Mouse (Mus musculus) MEL (cell line): ENCODE data around the gene Cenpu.

Experiments used
- CTCF ChIP-seq, 3 experiments: IDR thresholded peaks in 2 of 3; conservative IDR thresholded peaks in 1 of 3; 2 replicates each; pipeline ENCODE4 v1.5.1; 2011 to 2012; ENCODE audit warnings: low read length in 3 of 3, low read depth in 2 of 3, mild to moderate bottlenecking in 2 of 3, improper control_type of control experiment in 1 of 3, inconsistent platforms in 1 of 3, mixed read lengths in 1 of 3, moderate library complexity in 1 of 3; ENCODE audit not compliant: control insufficient read depth in 1 of 3, insufficient read depth in 1 of 3, poor library complexity in 1 of 3, severe bottlenecking in 1 of 3
- ETS1 ChIP-seq: IDR thresholded peaks from 2 replicates; pipeline ENCODE4 v1.6.1; 2012; ENCODE audit warnings: low read depth, mild to moderate bottlenecking, inconsistent platforms, low read length, improper control_type of control experiment, moderate library complexity
- NRF1 ChIP-seq: IDR thresholded peaks from 2 replicates; pipeline ENCODE4 v1.6.1; 2014; ENCODE audit warnings: low read depth, mild to moderate bottlenecking, inconsistent platforms, low read length, improper control_type of control experiment, moderate library complexity; ENCODE audit not compliant: poor library complexity, insufficient read depth, severe bottlenecking
- POLR2AphosphoS2 ChIP-seq: IDR thresholded peaks from 2 replicates; pipeline ENCODE4 v1.6.1; 2011; ENCODE audit warnings: low read length, improper control_type of control experiment
- TAL1 ChIP-seq: IDR thresholded peaks from 2 replicates; pipeline ENCODE4 v1.6.1; 2012; ENCODE audit warnings: mild to moderate bottlenecking, inconsistent platforms, low read length, moderate library complexity, mixed read lengths
- TCF12 ChIP-seq: IDR thresholded peaks from 2 replicates; pipeline ENCODE4 v1.6.1; 2014; ENCODE audit warnings: low read depth, mild to moderate bottlenecking, inconsistent platforms, low read length, improper control_type of control experiment, moderate library complexity

GRCm38 (mm10) chr8:46546431-46547176 is 5.2 kb upstream of the Cenpu start:
- TF ChIP-seq ETS1 (peak; percentile 95), TAL1 (peak; percentile 98), TCF12 (peak; percentile 97), CTCF (IDR thresholded peaks at IDR 0.05 in 2 of 3, conservative IDR thresholded peaks at IDR 0.05 in 1 of 3; ENCODE audit: control insufficient read depth in 1 of 3, insufficient read depth in 1 of 3, low read depth in 2 of 3, low read length in 3 of 3, poor library complexity in 1 of 3, severe bottlenecking in 1 of 3) (no peak), POLR2AphosphoS2 (no peak), NRF1 (no peak)
